In genomic region chr17:85723166-85723565, GRCm38 (mm10) we compare ENCODE assay signal across 23 mouse cellular contexts. TPM values are rescaled to one million over a fixed set of nuclear protein-coding genes. Genes with fewer than 3 reads are reported as not detected.
"Had no signal": no experiment of that assay in that cellular context is flagged by ENCODE, and none has a peak within 500 bp of the region (broad histone marks: within the 10 kb centered on the region; RNA-seq: fewer than 3 reads in every experiment).

No protein-coding gene starts in this region.

- H3K4me1 ChIP-seq: midbrain, embryonic 12.5 days; midbrain, embryonic 15.5 days; neural tube, embryonic 12.5 days; neural tube, embryonic 15.5 days had no signal

- H3K4me3 ChIP-seq: layer of hippocampus, adult 2 months; midbrain, embryonic 12.5 days; midbrain, embryonic 15.5 days; neural tube, embryonic 12.5 days; neural tube, embryonic 15.5 days had no signal

- ATAC-seq: liver, postnatal 0 days; lung, postnatal 0 days; midbrain, embryonic 15.5 days had no signal

- H3K9me3 ChIP-seq: midbrain, embryonic 12.5 days; midbrain, embryonic 15.5 days; neural tube, embryonic 12.5 days; neural tube, embryonic 15.5 days had no signal

- H3K9ac ChIP-seq: liver, embryonic 14.5 days; liver, postnatal 0 days; lung, embryonic 14.5 days; midbrain, embryonic 12.5 days; midbrain, embryonic 15.5 days; neural tube, embryonic 12.5 days; neural tube, embryonic 15.5 days had no signal

- DNase-seq: kidney, postnatal 25 days; layer of hippocampus, adult 9-11 months; liver, postnatal 0 days; lung, embryonic 14.5 days; right cerebral cortex, adult 18-20 months; right cerebral cortex, postnatal 14 days; right cerebral cortex, postnatal 4 days; thymus, adult 2 months; thymus, postnatal 14 days; thymus, postnatal 4 days had no signal

- H3K27ac ChIP-seq: kidney, postnatal 0 days; layer of hippocampus, adult 2 months; liver, embryonic 14.5 days; macrophage; midbrain, embryonic 12.5 days; midbrain, embryonic 15.5 days; neural tube, embryonic 12.5 days; neural tube, embryonic 15.5 days; stomach, postnatal 0 days had no signal

- H3K4me2 ChIP-seq: liver, embryonic 11.5 days; lung, embryonic 14.5 days; midbrain, embryonic 12.5 days; midbrain, embryonic 15.5 days; neural tube, embryonic 12.5 days; neural tube, embryonic 15.5 days had no signal

- H3K36me3 ChIP-seq: midbrain, embryonic 12.5 days; midbrain, embryonic 15.5 days; neural tube, embryonic 12.5 days; neural tube, embryonic 15.5 days had no signal

- H3K27me3 ChIP-seq: neural tube, embryonic 15.5 days had no signal

RNA-seq across cellular contexts. Expression of gene Six2, which starts 35.1 kb away (rescaled TPM):
- total RNA-seq: megakaryocyte, adult 5-6 weeks had no signal
- polyA plus RNA-seq: large intestine, adult 2 months; liver, postnatal 0 days; lung, embryonic 14.5 days; lung, postnatal 0 days; macrophage; neural tube, embryonic 15.5 days had no signal
